Mouse (Mus musculus) limb, embryonic 14.5 days (tissue): ENCODE measurements around the gene Srgap1. TPM values are rescaled to one million over a fixed set of nuclear protein-coding genes. Genes with fewer than 3 reads are reported as not detected.
A peak's percentile ranks its signal among the peaks of the same experiment; 100 is the strongest.

Experiments
- ATAC-seq: fragments of 200-750 bp; cut with Nextera tagmentation; 2 replicates; pipeline ENCODE4 v1.8.0; 2017; ENCODE audit warnings: low read depth, moderate number of reproducible peaks, moderate TSS enrichment; ENCODE audit not compliant: low FRiP score
- DNase-seq: peaks from one replicate; pipeline ENCODE4 v3.0.0-alpha.2; 2015; ENCODE audit warnings: low spot score
- H3K27ac ChIP-seq: fragments of 300-500 bp; sonication (generic); replicated peaks from 2 replicates; pipeline ENCODE4 v1.5.1; 2014; ENCODE audit warnings: low read depth, mild to moderate bottlenecking, low read length, moderate library complexity, mixed read lengths
- H3K27me3 ChIP-seq: fragments of 300-500 bp; sonication (generic); 2 replicates; pipeline ENCODE4 v1.6.1; 2014; ENCODE audit warnings: low read length, mixed read lengths; ENCODE audit not compliant: control insufficient read depth, insufficient read depth
- H3K36me3 ChIP-seq: fragments of 300-500 bp; sonication (generic); 2 replicates; pipeline ENCODE4 v1.6.1; 2014; ENCODE audit warnings: mild to moderate bottlenecking, low read length, moderate library complexity, mixed read lengths; ENCODE audit not compliant: control insufficient read depth, insufficient read depth
- H3K4me1 ChIP-seq: fragments of 300-500 bp; sonication (generic); 2 replicates; pipeline ENCODE4 v1.6.1; 2014; ENCODE audit warnings: antibody characterized with exemption, low read length, mixed read lengths; ENCODE audit not compliant: control insufficient read depth, insufficient read depth
- H3K4me2 ChIP-seq: fragments of 300-500 bp; sonication (generic); replicated peaks from 2 replicates; pipeline ENCODE4 v1.6.1; 2014; ENCODE audit warnings: low read depth, mild to moderate bottlenecking, low read length, moderate library complexity; ENCODE audit not compliant: severe bottlenecking
- H3K4me3 ChIP-seq: fragments of 300-500 bp; sonication (generic); replicated peaks from 2 replicates; pipeline ENCODE4 v1.5.1; 2014; ENCODE audit warnings: low read length
- H3K9ac ChIP-seq: fragments of 300-500 bp; sonication (generic); 2 replicates; pipeline ENCODE4 v1.6.1; 2014; ENCODE audit warnings: mild to moderate bottlenecking, low read depth, low read length, moderate library complexity; ENCODE audit not compliant: severe bottlenecking
- H3K9me3 ChIP-seq: fragments of 300-500 bp; sonication (generic); 2 replicates; pipeline ENCODE4 v1.6.1; 2016; ENCODE audit warnings: low read length; ENCODE audit not compliant: control insufficient read depth
- POLR2A ChIP-seq: fragments of 200-500 bp; IDR thresholded peaks from 2 replicates; pipeline ENCODE4 v1.8.0; 2012; ENCODE audit warnings: inconsistent platforms, mild to moderate bottlenecking, moderate library complexity, borderline replicate concordance; ENCODE audit not compliant: insufficient read depth, insufficient read length; ENCODE audit errors: extremely low read depth
- WGBS: fragments of 180-500 bp; shearing (Covaris S2); extraction: QIAGEN DNeasy Blood & Tissue Kit; methylation state at CpG from one replicate; pipeline ENCODE4 v1.1.7; 2014; 5-methylcytosine and 5-hydroxymethylcytosine counted together
- polyA plus RNA-seq, 2 experiments: library from polyadenylated mRNA; depleted of rRNA in 1 of 2; stranded (reverse) in 1 of 2; unstranded in 1 of 2; fragments of >200 nt; fragmentation: Nextera tagmentation in 1 of 2; extraction: Ambion mirVana in 1 of 2; gene quantifications; 2 replicates each; pipeline versions ENCODE4 v1.2.1 to v1.2.3; 2012 to 2014

Srgap1 gene
- polyA plus RNA-seq, 2 experiments, result 9.6 to 18.2 TPM

- no peaks in the 10 kb centered on the region for H3K9me3 ChIP-seq
- DNase-seq (no peak), ATAC-seq (no peak)
- peaks cover 31% of the 10 kb centered on the region for H3K4me1 ChIP-seq
- no peak overlapping the region for H3K9ac ChIP-seq
- no peaks in the 10 kb centered on the region for H3K27me3 ChIP-seq
- H3K36me3 ChIP-seq, result no peaks in the 10 kb centered on the region
- no peak overlapping the region for H3K4me2 ChIP-seq
- 67% methylated on average over 6 of the region's 6 CpGs for whole genome bisulfite sequencing
- TF ChIP-seq POLR2A, result no peak
- H3K27ac ChIP-seq, result no peak overlapping the region
- H3K4me3 ChIP-seq, result no peak overlapping the region
Measured at GRCm38 (mm10) chr10:121882461-121882860, 164.7 kb downstream of the Srgap1 start.

DNA sequence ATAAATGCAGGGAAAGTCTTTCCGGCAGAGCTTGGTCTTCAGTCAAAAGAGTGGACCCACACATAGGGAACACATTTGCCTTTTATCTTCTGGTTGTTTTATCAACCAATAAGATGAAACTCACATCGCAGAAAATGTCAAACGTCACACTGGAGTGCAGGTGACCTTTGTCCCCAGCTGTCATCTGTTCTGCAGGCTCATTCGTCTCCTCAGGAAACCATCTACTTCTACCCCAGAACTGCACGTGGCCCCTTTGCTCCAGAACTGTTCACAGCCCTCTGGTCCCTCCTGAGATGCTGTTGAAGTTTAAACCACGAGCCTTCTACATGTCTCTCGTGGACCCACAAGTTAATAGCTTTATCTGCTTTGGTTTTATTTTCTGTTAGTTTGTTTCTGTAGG lies 168.3 kb downstream of the Srgap1 start:
- Histone ChIP-seq H3K27ac (no peak overlapping the region), H3K4me3 (no peak overlapping the region), H3K9me3 (no peaks in the 10 kb centered on the region), H3K27me3 (no peaks in the 10 kb centered on the region), H3K9ac (no peak overlapping the region), H3K4me2 (no peak overlapping the region), H3K36me3 (no peaks in the 10 kb centered on the region), H3K4me1 (peaks cover 24% of the 10 kb centered on the region)
- no peak for ATAC-seq
- 36% methylated on average over 7 of the region's 7 CpGs for WGBS
- TF ChIP-seq POLR2A, result no peak
- DNase-seq, result no peak

GRCm38 (mm10) chr10:121877906-121878305 lies 169.2 kb downstream of the Srgap1 start:
- WGBS, result 24% methylated on average over 9 of the region's 9 CpGs
- Histone ChIP-seq H3K4me3 (no peak overlapping the region), H3K9me3 (no peaks in the 10 kb centered on the region), H3K4me2 (no peak overlapping the region), H3K4me1 (peaks cover 34% of the 10 kb centered on the region), H3K9ac (no peak overlapping the region), H3K27me3 (no peaks in the 10 kb centered on the region), H3K27ac (no peak overlapping the region), H3K36me3 (no peaks in the 10 kb centered on the region)
- ATAC-seq, result peak; percentile 61
- no peak for TF ChIP-seq POLR2A
- DNase-seq, result no peak

DNA sequence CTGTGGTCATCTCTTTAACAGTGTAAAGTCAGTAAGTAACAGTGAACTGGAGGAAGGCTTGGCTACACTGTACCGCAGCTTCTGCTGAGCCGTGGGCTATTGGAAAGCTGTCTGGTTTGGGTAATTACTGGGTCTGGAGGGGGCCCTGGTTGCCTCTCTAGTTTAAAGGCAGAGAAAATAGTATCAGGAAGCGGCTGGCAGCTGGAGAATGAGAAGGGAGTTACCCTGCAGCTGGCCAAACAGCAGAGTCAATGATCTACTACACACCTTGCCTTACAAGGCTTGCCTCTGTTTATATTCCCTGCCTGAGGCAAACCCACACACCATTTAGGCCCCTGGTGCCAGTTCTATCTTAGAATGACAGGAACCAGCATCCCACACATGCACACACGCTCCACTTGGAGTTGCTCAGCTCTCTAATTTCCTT lies 174.0 kb downstream of the Srgap1 start:
- Histone ChIP-seq H3K36me3 (peaks cover 12% of the 10 kb centered on the region), H3K9me3 (no peaks in the 10 kb centered on the region), H3K27ac (0 out of 2 replicates have a peak overlapping the region, but pooled peaks have one; percentile 48), H3K4me1 (peaks cover 33% of the 10 kb centered on the region), H3K4me2 (no peak overlapping the region), H3K9ac (no peak overlapping the region), H3K4me3 (no peak overlapping the region), H3K27me3 (no peaks in the 10 kb centered on the region)
- no peak for TF ChIP-seq POLR2A
- 17% methylated on average over 4 of the region's 4 CpGs for WGBS
- DNase-seq (no peak), ATAC-seq (peak; percentile 36)

GRCm38 (mm10) chr10:121869941-121870340 lies 177.2 kb downstream of the Srgap1 start:
- DNase-seq, result peak; percentile 79
- Histone ChIP-seq H3K27me3 (no peaks in the 10 kb centered on the region), H3K36me3 (peaks cover 12% of the 10 kb centered on the region), H3K4me3 (no peak overlapping the region), H3K9ac (no peak overlapping the region), H3K4me2 (no peak overlapping the region), H3K27ac (no peak overlapping the region), H3K4me1 (peaks cover 28% of the 10 kb centered on the region), H3K9me3 (no peaks in the 10 kb centered on the region)
- no peak for ATAC-seq
- WGBS, result 56% methylated on average over 8 of the region's 8 CpGs
- TF ChIP-seq POLR2A, result no peak

GRCm38 (mm10) chr10:121868255-121868654 lies 178.9 kb downstream of the Srgap1 start:
- DNase-seq, result no peak
- H3K36me3 ChIP-seq, result peaks cover 12% of the 10 kb centered on the region
- 96% methylated on average over 3 of the region's 3 CpGs for WGBS

More at GRCm38 (mm10) chr10:121868255-121868654, 178.9 kb downstream of the Srgap1 start:
- ATAC-seq, result no peak
- no peak for TF ChIP-seq POLR2A
- peaks cover 19% of the 10 kb centered on the region for H3K4me1 ChIP-seq
- H3K9ac ChIP-seq, result no peak overlapping the region
- H3K4me2 ChIP-seq, result no peak overlapping the region
- no peaks in the 10 kb centered on the region for H3K9me3 ChIP-seq
- no peak overlapping the region for H3K27ac ChIP-seq
- no peaks in the 10 kb centered on the region for H3K27me3 ChIP-seq
- no peak overlapping the region for H3K4me3 ChIP-seq
